Mouse (Mus musculus): Measurements from ENCODE around the gene Csnk1e. TPM values are rescaled to one million over a fixed set of nuclear protein-coding genes. Genes with fewer than 3 reads are reported as not detected.

The Csnk1e gene
- total RNA-seq, 2 experiments from 2014 or later: 29.3 to 33.3 TPM

DNA sequence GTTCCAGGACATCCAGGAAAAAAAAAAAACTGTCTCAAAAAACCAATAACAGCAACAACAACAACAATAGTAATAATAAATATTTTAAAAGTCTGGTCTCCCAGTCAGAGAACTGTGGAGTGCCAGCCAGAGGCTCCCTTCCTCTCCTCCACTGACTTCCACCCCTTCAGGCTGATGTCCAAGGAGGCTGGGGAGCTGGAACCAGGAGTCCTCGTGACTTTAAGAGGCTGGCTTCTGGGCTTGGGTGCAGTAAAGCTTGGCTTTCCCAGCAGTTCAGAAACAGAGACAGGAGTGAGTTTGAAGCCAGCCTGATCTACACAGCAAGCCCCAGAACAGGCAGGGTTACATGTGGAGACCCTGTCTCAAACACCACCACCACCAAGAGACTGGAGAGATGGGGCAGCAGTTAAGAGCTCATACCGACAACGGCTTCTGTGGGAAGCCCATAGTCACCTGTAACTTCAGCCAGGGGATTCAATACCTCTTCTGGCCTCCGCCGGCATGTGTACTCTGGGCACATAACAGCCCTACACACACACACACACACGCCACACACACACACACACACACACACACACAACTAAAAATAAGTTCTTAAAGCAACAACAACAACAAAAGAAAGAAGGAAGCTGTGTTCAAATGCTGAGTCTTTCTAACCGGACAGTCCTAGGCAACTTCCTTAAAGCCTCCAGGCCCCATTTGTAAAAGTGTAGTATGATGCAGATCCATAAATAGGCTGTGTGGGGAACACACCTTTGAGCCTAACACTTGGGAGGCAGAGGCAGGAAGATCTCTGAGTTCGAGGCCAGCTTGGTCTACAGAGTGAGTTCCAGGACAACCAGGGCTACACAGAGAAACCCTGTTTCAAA lies 9.3 kb downstream of the Csnk1e start:
- peak; percentile 53 for ATAC-seq (ENCODE audit: poor library complexity, severe bottlenecking)

DNA sequence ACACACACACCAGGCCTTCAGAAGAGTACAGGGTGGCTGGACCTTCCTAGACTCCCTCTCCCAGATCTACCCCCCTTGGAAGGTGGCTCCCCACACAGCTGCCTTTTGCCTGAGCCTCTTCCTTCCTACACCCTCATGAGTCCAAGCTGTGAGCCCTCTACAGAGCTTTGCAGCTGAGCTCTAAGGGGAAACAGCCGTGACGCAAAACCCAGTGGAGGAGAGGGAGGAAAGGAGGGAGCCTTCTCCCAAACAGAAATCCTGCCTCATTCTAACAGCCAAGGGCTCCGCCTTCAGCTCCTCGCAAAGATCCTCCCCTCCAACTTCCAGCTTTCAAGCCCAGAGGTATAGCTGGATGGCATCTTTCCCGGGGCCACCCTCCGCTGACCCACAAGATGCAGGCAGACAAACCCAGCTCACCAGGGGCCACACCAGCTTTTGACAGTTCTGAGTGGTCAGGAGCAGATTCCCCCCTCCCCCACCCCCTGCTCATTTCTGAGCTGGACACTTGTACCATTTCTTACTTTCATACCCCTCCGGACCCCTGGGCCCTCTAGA lies 11.4 kb downstream of the Csnk1e start:
- ATAC-seq (ENCODE audit: poor library complexity, severe bottlenecking): no peak

DNA sequence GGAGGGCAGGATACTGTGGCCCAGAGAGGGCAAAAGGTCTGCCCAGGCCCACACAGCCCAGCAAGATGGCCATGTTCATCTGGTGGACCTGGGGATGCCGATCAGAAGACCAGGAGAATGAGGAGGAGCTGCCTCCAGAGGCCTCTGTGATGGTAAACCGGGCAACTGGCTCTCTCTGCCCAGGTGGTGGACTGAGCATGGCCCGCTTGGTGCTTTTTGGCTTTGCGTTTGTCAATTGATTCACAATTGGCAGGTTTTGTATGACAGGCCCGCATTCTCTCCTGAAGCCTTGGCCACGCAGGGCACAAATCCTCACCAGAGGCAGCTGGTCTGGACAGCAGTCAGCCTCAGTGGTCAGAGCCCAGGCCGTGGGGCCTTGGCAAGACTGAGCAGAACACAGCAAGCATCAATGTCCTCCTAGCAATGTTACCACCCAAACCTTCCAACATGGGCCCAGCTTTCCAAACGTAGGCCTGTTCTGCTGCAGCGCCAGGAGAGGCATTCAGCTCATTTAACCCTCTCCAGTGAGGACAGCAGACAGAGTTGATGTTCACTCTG lies 12.3 kb downstream of the Csnk1e start:
- no peak for ATAC-seq (ENCODE audit: poor library complexity, severe bottlenecking)

DNA sequence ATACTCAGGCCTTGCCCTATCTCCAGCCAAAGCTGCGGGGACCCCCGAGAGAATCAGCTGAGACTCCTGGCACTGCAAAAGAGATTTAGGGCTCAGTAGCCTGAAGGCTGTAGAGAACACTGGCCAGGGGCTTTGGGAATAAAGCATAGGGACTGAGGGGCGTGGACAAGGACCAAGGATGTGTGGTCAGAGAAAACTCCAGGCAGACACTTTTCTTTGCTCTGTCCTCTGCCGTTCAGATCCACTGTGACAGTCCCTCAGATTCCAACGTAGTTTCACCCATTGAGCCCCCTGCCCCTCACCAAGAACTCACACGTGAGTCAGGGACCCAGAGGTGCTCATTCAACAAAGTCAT lies 13.1 kb downstream of the Csnk1e start:
- no peak for ATAC-seq (ENCODE audit: poor library complexity, severe bottlenecking)

DNA sequence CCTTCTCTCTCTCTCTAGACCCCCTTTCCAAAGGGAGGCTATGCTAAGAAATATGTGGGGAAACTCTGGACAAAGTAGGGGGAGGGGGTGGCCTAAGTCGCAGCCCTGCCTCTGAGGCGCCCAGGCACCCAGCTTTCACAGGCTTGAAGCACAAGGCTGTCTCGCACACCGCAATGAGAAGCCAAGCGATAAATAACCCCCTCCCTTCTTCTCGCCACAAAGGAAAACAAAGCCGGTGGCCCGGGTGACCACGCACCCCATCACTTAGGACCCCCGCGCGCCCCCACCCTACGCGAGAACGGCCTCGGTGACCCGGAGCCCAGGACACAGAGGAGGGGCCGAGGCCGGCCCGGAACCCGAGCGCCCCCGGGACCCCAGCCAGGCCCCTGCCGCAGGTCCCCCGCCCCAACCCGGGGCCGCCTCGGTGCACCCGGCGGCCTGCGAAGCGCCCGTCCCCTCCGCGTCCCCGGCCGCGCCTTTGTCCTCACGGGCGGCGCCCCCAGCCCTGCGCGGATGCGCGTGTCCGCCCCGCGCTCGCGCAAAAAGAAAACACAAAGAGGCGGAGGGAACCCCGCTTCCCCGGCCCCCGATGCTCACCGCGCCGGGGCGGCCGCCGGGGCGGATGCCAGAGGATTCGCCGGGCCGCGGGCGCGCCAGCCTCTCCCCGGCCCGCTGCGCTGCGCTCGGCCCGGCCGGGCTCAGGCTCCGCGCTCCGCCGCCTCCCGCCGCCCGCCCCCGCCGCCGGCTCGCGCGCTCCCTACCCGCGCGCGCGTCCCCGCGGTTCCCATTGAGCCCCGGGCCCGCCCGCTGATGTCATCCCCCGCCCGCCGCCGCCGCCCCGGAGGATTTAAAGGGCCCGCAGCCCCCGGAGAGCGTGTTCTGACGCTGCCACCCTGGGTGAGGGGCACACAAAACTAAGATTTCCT lies 13.8 kb downstream of the Csnk1e start:
- ATAC-seq (ENCODE audit: poor library complexity, severe bottlenecking): peak; percentile 71

DNA sequence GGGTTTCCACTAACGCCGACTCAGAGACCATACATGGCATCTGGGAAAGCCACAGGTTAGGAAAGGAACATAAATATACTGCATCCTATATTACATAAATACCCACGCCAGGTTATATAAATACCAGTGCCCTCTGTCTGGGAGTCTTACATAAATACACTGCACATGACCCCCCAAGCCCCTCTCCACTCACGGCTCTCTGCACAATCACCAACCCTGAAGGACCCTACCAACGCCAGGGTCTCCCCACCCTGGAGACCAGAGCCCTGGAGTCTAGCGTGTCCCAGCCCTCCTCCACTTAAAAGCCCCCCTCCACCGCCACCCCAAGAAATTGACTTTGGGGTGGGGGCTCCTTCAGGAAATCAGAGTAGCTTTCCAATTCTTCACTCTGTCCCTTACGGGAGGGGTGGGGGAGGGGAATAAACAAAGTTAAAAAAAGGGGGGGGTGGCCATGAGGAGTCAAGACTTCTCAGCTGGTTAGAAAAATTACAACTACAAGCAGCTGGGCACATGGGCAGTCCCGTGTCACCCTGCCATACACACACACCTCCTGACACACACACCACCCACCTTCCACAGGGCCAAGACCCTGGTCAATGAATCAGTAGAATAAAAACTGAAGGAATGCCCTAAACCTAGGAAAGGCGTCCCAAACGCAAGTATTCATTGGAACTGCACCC lies 14.6 kb downstream of the Csnk1e start:
- 0 out of 2 replicates have a peak, but pooled peaks have one; percentile 26 for ATAC-seq (ENCODE audit: poor library complexity, severe bottlenecking)

DNA sequence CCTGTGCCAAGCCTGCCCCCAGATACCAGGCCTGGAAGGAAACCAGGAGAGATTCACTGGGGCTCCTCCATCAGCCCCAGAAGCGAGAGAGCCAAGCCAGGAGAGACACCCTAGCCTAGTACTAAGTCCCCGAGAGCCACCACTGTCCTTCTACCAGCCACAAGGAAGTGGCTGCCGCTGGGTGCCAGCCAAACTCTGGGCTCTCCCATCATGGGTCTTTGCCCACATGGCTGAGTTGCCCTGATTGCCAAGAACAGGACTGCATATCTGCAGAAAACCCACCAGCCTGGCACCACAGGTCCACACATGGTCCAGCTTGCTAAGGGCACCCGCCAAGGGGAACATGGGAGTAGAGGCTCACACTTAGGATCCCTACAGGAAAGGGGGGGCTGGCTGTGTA lies 15.1 kb downstream of the Csnk1e start:
- ATAC-seq (ENCODE audit: poor library complexity, severe bottlenecking): peak; percentile 42; the same call in 1 of the 2 replicates

DNA sequence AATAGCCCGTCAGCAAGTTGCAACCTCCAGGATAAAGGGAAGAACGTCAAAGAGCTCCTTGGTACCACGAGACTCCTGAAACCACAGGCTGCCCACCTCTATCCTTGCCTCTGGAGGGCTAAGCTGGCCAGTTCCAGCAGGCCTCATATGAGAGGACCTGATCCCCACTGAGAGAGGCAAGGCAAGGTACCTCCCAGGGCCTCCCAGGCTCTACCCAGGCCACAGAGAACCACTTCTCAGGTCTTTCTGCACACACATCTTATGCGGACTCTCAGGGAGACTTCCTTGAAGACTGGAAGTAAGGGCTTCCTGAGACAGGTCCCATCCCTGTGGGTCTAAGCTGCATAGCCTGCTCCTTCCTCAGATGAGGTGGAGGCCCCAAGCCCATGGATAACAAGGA lies 16.0 kb downstream of the Csnk1e start:
- ATAC-seq (ENCODE audit: poor library complexity, severe bottlenecking): no peak

DNA sequence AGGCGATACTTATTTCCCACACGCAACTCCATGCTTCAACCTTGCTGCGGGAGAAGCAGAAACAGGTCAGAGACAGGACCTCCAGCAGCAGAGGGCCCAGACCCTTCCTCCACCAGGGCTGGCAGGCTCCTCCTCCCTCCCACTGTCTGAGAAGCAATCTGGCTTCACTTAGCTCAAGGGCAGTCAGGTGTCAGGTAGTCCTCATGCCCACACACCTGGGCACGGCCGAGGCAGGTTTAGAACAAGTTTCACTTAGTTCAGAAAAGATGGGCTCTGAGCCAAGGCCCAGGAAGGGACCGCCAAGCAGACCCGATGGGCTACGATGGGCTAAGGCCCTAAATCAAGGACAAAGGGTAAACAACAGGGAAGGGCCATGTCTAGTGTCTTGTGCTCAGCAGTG lies 16.6 kb downstream of the Csnk1e start:
- ATAC-seq (ENCODE audit: poor library complexity, severe bottlenecking): no peak

DNA sequence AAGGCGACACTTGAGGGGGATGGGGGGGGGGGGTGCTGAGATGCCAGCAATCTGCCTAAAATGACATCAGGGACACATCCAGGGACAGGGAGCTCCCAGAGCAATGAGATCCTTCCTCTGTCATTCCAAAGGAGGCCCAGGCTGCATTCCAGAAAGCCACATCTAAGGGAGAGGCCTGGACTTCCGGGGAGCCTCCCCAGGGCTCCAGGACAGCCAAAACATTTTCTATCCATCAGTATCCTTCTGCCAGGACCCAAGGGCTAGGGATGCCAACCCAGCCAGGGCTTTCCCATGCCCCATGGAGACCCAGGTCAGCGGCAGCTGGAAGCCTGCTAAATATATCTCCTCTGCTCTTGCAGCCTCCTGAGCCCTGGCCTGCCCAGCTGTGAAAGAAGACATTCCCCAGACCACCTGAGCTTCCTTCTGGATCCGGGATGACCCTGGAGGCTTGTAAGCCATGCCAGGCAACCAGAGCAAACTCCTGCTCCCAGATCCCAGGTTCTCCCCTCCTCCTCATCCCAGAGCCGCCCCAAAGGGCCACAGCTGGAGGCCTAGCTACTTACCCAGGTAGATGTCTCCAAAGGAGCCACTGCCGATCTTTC lies 17.1 kb downstream of the Csnk1e start:
- no peak for ATAC-seq (ENCODE audit: poor library complexity, severe bottlenecking)

DNA sequence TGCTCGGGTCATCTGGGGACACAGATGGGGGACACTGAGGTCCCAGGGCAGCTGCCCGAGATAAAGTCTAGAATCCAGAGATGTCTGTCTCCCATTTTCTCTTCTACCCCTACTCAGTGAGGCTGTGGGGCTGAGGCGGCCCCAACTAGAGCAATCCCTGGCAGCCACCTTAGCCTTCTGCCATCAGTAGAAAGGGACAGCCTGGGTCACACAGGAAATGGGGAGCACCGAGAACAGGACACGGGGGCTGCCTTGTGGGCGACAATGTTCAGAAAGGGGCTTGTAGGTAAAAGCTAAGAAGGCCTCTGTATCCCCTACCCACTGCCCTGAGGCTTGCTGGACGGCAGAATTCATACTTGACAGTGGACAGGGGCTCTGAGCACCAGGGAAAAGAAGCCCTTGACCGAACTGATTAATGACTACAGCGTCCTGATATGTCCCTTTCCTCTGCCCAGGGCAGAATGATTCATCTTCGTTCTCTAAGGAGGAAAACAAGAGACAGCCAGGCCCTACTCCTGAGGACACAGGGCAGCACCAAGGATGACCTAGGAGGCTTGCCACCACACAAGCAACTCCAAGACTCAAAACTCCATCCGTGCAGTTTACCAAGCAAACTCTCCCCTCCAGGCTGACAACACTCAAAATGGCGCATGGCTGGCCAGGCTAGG lies 17.7 kb downstream of the Csnk1e start:
- no peak for ATAC-seq (ENCODE audit: poor library complexity, severe bottlenecking)

DNA sequence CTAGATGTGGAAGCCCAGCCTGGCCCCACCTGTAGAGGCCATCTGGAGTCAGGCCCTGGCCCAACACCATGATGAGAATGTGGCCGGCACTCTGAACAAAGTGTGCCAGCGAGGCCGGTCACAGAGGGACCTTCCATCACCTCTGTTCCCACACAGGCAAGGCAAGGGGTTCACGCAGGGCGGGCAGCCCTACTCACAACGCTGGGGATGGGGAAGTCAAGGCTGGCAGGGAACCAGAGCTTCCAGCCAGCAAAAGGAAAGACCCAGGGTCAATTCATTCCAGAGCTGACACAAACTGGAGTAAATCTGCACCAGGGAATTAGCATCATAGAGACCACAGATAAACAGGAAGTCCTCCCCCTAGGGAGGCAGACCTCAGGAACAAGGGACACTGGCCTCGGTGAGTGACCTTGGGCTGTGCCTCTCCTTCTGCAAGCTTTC lies 18.9 kb downstream of the Csnk1e start:
- no peak for ATAC-seq (ENCODE audit: poor library complexity, severe bottlenecking)

DNA sequence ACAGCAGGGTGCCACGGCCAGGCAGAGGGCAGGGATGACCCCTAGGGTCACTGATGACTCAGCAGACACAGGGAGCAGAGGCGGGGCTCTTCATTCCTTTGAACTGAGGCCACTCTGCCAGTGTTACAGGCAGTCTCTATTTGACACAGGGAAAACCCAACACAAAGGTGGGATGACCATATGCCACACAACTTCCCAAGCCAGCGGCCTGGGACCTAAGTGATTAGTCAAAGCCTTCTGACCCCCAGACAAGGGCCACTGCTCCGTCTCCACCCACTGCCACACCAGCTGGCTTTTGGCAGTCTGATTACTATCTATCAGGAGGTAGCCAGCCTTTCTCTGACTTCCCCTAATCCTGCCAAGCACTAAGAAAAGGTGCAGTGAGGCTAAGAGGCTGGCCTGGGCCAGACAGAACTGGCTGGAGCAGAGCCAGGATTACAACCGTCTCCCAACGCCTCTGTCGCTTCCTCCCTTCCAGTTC lies 20.1 kb downstream of the Csnk1e start:
- ATAC-seq (ENCODE audit: poor library complexity, severe bottlenecking): peak; percentile 46

DNA sequence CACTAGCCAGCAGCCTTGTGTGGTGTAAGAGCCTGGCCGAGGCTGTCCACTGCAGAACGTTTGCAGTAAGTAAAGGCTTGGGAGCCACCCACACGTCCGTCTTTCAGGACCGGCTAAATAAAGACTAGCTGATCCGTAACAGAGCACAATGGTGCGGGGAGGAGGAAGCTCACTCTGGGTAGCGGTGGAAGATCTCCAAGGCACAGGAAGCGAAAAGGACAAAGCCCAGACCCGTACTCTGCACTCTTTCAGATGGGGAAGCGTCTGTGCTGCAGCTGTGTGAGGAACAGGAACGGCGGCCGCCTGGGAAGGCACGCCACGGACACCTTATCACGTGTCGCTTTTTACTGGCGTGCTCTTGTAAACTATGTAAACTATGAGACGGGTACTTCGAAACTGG lies 22.5 kb downstream of the Csnk1e start:
- ATAC-seq (ENCODE audit: poor library complexity, severe bottlenecking): peak; percentile 83

DNA sequence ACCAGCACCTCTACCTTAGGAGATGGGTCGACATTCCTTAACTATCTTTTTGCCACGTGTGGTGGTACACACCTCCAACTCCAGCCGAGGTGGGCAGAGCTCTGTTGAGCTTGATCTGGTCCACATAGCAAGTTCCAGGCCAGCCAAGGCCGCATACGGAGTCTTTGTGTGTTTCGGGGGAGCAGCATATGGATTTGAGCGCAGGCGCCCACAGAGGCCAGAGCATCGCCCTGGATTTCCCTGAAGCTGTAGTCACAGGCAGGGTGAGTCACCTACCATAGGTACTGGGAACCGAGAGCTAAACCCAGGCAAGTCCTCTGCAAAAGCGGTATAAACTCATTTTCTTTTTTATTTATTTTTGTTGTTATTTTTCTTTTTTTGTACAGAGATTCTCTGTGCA lies 23.0 kb downstream of the Csnk1e start:
- no peak for ATAC-seq (ENCODE audit: poor library complexity, severe bottlenecking)

DNA sequence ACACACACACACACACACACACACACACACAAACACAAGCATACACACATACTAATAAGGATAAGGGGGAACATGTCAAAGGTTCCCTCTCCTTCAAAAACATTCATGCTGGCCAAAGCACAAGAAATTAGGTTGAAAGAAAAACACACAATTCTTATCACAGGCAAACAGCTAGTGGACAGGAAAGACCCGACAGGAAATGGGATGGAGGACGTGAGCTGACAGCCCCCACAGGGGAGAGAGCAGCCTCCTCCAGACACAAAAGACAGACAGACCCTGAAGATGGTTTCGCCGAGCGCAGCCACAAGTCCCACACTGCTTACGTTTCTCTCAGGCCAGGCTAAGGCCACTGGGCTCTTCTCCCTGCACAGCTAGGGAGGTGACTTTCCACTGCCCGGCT lies 23.4 kb downstream of the Csnk1e start:
- ATAC-seq (ENCODE audit: poor library complexity, severe bottlenecking): no peak

DNA sequence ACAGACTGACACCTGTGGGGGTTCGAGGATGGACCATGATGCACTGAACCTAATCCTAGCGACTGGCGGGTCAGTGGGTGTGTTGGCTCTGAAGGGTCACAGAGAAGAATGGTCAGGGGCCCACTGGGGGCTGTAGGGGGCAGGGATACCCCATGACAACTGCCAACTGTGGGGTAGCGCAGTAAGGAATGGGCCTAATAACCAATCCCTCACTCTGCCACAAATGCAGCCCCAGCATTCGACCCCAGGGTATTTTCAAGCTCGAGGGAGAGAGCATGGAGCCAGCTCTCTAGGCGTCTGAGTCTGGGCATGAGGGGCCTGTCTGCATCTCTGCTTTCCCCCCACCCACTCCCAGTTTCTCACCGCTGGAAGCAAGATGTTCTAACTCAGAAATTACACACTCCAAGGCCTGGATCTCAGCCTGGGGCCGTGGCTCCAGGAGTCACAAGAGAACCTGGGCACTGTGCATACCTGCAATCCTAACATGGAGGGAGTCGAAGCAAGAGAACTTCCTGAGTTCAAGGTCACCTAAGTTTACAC lies 24.8 kb downstream of the Csnk1e start:
- ATAC-seq (ENCODE audit: poor library complexity, severe bottlenecking): no peak

DNA sequence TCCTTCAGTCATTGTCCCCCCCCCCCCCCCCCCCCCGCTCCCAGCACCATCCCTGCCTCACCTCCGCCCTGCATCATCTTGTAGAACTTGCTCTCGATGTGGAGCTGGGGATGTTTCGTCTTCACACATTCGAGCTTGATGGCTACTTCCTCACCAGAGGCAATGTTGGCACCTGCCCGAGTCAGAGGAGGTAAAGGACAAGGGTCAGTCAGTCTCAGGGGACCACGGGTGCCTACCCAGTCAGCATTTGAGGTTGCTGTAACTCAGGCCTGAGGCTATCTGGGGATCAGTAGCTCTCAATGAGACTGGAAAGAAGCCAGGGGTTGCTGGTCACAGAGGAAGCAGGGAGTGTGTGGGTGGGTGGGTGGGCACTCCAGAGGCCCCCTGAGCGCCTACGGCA lies 25.4 kb downstream of the Csnk1e start:
- no peak for ATAC-seq (ENCODE audit: poor library complexity, severe bottlenecking)

DNA sequence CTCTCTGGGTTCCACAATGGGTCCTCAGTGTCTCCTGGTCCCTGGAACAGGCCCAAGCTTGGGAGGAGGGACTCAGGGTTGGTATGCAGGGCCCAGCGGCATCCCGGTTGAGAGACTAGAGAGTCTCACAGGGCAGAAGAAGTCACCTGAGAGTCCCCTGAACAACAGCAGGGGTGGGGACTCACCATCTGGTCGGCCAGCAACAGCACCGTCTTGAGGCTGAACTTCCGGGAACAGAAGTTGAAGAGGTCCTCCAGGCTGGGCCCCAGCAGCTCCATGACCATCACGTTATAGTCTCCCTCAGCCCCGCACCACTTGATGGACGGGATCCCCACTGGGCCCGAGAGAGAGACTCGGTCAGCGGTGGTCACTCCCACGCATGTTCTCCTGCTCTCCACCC lies 25.8 kb downstream of the Csnk1e start:
- no peak for ATAC-seq (ENCODE audit: poor library complexity, severe bottlenecking)

Measured in megakaryocyte, adult 5-6 weeks (primary cell).